In the genomic region with DNA sequence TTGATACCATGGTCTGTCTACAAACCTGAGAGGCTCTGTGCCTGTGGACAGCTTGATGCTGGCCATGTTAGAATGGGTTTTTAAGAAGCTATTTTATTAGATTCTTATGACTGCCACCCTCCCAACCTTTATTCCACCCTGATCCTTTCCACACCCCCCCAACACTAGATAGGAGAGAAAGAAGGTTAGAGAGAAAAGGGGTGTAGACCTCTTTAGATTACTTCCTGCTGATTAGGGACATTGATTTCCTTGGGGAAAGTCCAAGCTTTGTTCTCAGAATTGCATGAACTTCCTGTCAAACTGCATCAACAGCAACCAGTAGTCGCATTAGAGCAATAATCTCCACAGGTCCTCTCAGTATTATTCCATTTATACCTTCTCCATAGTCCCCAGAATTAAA, we compare ENCODE assay signal across 32 mouse cellular contexts. TPM values are rescaled to one million over a fixed set of nuclear protein-coding genes. Genes with fewer than 3 reads are reported as not detected.
"Had no signal": no experiment of that assay in that cellular context is flagged by ENCODE, and none has a peak within 500 bp of the region (broad histone marks: within the 10 kb centered on the region; RNA-seq: fewer than 3 reads in every experiment).

No protein-coding gene starts in this region.

- H3K4me3 ChIP-seq: embryonic facial prominence, embryonic 10.5 days; embryonic facial prominence, embryonic 12.5 days; embryonic facial prominence, embryonic 13.5 days; embryonic facial prominence, embryonic 15.5 days; erythroblast, embryonic 14.5 days; forebrain, embryonic 10.5 days; forebrain, embryonic 12.5 days; forebrain, embryonic 13.5 days; forebrain, embryonic 15.5 days; gastrocnemius, adult 2 months had no signal

- H3K9me3 ChIP-seq: embryonic facial prominence, embryonic 10.5 days; embryonic facial prominence, embryonic 12.5 days; embryonic facial prominence, embryonic 13.5 days; embryonic facial prominence, embryonic 15.5 days; forebrain, embryonic 10.5 days; forebrain, embryonic 12.5 days; forebrain, embryonic 13.5 days; forebrain, embryonic 15.5 days had no signal

- H3K27ac ChIP-seq: embryonic facial prominence, embryonic 10.5 days; embryonic facial prominence, embryonic 12.5 days; embryonic facial prominence, embryonic 13.5 days; embryonic facial prominence, embryonic 15.5 days; forebrain, embryonic 10.5 days; forebrain, embryonic 12.5 days; forebrain, embryonic 13.5 days; forebrain, embryonic 15.5 days; gastrocnemius, adult 2 months had no signal

- ATAC-seq: forebrain, embryonic 13.5 days; forebrain, embryonic 14.5 days; forebrain, embryonic 15.5 days; forebrain, embryonic 16.5 days; forebrain, postnatal 0 days had no signal

- H3K4me2 ChIP-seq: embryonic facial prominence, embryonic 12.5 days; embryonic facial prominence, embryonic 13.5 days; embryonic facial prominence, embryonic 15.5 days; forebrain, embryonic 12.5 days; forebrain, embryonic 13.5 days; forebrain, embryonic 15.5 days had no signal

- H3K36me3 ChIP-seq: embryonic facial prominence, embryonic 10.5 days; embryonic facial prominence, embryonic 12.5 days; embryonic facial prominence, embryonic 13.5 days; embryonic facial prominence, embryonic 15.5 days; forebrain, embryonic 10.5 days; forebrain, embryonic 12.5 days; forebrain, embryonic 15.5 days had no signal

- DNase-seq: cerebellum, adult 18-20 months; cerebellum, adult 2 months; cerebellum, adult 8-10 months; cerebellum, adult 9-10 months; cerebellum, adult 9-11 months; cerebellum, postnatal 10 days; cerebellum, postnatal 14 days; cerebellum, postnatal 25 days; cerebellum, postnatal 36 days; embryo, embryonic 11 days; forebrain, postnatal 0 days; gastrocnemius, adult 2 months; gastrocnemius, postnatal 10 days; gastrocnemius, postnatal 14 days; gastrocnemius, postnatal 25 days; gastrocnemius, postnatal 36 days; heart, adult 11 months had no signal

- H3K27me3 ChIP-seq: embryonic facial prominence, embryonic 12.5 days; embryonic facial prominence, embryonic 13.5 days; embryonic facial prominence, embryonic 15.5 days; forebrain, embryonic 12.5 days; forebrain, embryonic 13.5 days; forebrain, embryonic 15.5 days had no signal

- H3K4me1 ChIP-seq: embryonic facial prominence, embryonic 10.5 days; embryonic facial prominence, embryonic 12.5 days; embryonic facial prominence, embryonic 13.5 days; embryonic facial prominence, embryonic 15.5 days had no signal

- H3K9ac ChIP-seq: embryonic facial prominence, embryonic 12.5 days; embryonic facial prominence, embryonic 13.5 days; embryonic facial prominence, embryonic 15.5 days; forebrain, embryonic 12.5 days; forebrain, embryonic 13.5 days; forebrain, embryonic 15.5 days; forebrain, postnatal 0 days had no signal

RNA-seq across cellular contexts. Expression of a gene that starts 57.4 kb away (rescaled TPM):
- total RNA-seq: forebrain, postnatal 0 days; gastrocnemius, adult 18-20 months; gastrocnemius, adult 2 months; gastrocnemius, postnatal 25 days; gastrocnemius, postnatal 36 days; granulocyte monocyte progenitor cell, adult 5-6 weeks had no signal
- polyA plus RNA-seq: cerebellum, adult 2 months; embryonic facial prominence, embryonic 10.5 days; embryonic facial prominence, embryonic 12.5 days; embryonic facial prominence, embryonic 13.5 days; embryonic facial prominence, embryonic 14.5 days; embryonic facial prominence, embryonic 15.5 days; forebrain, embryonic 11.5 days; forebrain, embryonic 15.5 days; forebrain, embryonic 16.5 days; forebrain, postnatal 0 days had no signal
